Mouse (Mus musculus): Measurements from ENCODE around the gene Zfp213.

Gene Zfp213

GRCm38 (mm10) chr17:23572059-23572458, 8.0 kb upstream of the Zfp213 start:
- DNase-seq (ENCODE audit: low spot score in 2 of 2) = no peak

GRCm38 (mm10) chr17:23571084-23571483, 7.0 kb upstream of the Zfp213 start:
- DNase-seq (ENCODE audit: low spot score in 2 of 2) = peak in 1 of 2 experiments; percentile 28

DNA sequence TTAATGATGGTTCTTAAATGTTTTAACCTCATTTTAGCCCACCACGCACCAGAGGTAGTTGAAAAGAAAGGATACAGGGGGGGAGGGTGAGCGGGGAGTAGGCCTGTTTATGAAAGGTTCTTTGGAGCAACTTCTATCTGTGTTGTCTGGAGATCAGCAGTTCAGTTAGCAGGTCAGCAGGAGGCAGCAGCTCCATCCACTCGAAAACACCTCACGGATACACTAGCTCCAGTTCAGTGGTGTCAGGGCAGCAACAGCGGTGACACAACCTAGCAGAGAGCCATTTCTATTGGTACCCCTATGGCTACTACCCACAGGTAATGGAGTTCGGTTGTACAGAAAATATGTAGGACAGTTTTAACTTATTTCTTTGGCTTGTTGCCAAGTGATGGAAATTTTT, 6.0 kb upstream of the Zfp213 start:
- no peak for DNase-seq (ENCODE audit: low spot score in 2 of 2)

GRCm38 (mm10) chr17:23568370-23568769, 4.3 kb upstream of the Zfp213 start:
- DNase-seq (ENCODE audit: low spot score in 2 of 2) = no peak

DNA sequence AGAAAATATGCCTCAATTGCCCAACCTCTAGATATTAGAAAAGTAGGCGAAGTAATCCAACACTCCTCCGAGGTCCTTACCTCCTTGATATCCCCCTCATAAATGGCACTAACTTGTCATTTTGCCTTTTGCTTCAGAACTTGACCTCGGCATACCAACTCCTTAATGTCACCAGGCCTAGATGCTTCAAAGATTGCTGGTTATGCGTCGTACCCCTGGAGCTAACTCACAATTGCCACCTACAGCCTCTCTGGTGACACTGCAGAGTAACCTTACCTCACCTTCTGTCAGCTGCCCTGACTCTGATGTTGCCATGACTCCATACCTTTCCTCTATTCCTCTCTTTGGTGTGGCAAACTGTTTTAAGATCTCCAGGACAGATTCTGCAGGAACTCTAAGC, 2.7 kb upstream of the Zfp213 start:
- DNase-seq (ENCODE audit: low spot score in 2 of 2) = no peak

DNA sequence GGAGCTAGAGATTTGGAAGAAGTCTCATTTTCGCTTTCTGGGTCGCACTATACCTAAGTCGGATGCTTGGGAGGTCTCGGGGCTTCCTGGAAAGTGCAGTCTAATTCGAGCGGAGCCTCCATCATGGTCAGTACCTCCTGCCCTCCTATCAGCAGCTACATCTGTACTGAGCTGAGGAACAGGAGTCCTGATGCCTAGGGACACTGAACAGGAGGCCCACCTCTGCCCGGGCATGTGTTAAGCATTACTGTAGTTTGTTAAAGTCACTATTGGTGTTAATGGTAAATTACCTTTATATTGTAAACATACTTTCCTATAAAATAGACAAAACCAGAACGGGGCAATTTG, 304 bp upstream of the Zfp213 start:
- no peak for DNase-seq (ENCODE audit: low spot score in 2 of 2)

DNA sequence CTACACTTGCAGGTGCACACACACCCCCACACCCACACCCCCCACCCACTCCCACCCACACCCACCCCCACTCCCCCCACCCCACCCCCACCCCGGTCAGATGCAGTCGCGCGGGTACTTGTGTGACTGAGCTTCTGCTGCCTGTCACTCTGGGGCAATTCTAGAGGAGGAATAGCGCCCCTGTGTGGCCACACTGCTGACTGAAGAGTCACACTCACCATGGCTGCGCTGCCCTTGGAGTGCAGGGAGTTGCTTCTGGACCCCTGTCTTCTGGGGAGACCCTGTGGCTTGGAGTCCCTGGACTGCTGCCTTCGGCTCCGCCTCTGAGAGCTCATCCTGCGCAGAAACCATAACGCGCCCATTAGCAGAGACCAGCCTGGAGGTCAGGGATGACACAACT, 4.3 kb downstream of the Zfp213 start:
- peak; percentile 53 to 57 for DNase-seq (ENCODE audit: low spot score in 2 of 2)

GRCm38 (mm10) chr17:23555243-23555916, 8.7 kb downstream of the Zfp213 start:
- DNase-seq (ENCODE audit: low spot score in 2 of 2) = no peak

GRCm38 (mm10) chr17:23554321-23554720, 9.7 kb downstream of the Zfp213 start:
- DNase-seq (ENCODE audit: low spot score in 2 of 2) = no peak

GRCm38 (mm10) chr17:23553634-23554120, 10.4 kb downstream of the Zfp213 start:
- no peak for DNase-seq (ENCODE audit: low spot score in 2 of 2)

DNA sequence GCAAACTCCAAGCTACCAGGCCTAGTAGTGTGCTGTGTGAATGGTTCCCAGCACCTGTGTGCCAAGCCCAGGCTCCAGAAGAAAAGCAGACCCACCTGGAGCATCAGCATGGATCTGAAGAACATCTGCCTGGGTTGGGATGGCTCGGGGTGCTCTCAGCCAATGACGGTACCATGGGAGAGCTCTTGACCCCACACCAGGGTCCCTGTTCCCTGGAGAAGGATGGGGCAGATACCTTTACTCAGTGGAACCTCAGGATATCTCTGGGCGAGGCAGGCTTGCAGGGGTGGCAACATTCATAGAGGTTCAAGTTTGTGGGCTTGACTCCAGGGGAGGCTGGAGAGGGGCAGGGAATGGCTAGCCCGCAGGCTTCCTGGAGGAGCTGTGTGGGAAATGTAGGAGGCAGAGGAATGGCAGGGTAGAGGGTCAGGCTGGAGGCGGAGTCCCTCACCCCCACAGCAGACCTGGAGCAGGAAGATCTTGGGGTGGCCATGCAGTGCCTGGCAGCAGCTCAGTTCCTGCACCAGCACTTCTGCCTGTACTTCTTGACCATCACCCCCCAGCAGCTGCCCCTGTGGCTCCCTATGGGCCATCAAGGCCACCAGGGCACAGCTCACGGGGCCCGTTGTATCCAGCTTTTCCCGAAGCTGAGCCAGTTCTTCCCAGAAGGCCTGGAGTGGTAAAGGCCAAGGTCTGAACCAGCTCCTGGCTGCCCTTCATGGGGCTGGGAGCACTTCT, 11.0 kb downstream of the Zfp213 start:
- no peak for DNase-seq (ENCODE audit: low spot score in 2 of 2)

GRCm38 (mm10) chr17:23551963-23552362, 12.1 kb downstream of the Zfp213 start:
- DNase-seq (ENCODE audit: low spot score in 2 of 2) = no peak

- no peak for DNase-seq (ENCODE audit: low spot score in 2 of 2)
Measured at GRCm38 (mm10) chr17:23551416-23551815, 12.6 kb downstream of the Zfp213 start.

DNA sequence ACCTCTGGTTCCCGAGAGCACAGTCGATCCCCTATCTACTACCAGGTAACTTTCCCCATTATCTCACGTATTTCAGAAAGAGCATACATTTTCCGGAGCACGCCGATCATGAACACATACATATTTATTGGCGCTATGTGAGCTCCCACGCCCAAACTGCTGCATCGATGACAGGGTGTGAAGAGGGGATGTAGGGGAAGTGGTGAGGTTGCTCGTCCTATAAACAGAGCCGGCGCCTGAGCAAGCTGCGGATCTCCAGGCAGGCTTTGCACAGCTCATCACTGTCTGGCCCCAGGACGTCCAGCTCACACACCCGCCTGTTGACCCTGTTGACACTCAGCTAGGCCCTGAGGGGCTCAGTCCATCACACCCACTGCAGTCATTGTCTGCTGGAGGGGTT, 13.2 kb downstream of the Zfp213 start:
- no peak for DNase-seq (ENCODE audit: low spot score in 2 of 2)

DNA sequence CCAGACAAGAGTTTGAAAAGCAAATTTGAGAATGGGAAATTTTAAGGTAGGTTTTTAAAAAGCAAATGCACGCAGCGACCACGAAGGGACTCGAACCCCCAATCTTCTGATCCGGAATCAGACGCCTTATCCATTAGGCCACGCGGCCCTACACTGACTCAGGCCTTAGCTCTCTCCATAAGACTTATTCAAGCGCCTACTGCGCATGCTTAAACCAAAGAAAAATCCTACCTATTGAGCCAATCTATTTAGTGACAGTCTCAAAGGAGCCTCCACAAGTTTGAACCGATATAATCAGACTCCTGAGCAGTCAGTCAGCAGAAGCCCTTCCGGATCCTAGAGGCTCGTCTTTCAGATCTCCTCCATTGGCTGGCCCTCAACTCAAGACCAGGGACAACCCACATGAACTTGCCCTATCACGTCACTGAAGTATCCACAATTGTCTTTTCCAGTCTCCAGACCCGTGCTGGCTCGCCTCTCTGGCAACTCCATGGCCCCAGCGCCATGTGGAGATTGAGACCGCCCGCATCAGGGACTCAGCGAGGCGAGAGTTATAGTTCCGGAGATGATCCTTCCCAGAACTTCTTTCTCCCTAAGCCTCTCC, 13.7 kb downstream of the Zfp213 start:
- DNase-seq (ENCODE audit: low spot score in 2 of 2) = peak; percentile 100

GRCm38 (mm10) chr17:23549441-23549840, 14.6 kb downstream of the Zfp213 start:
- peak in 1 of 2 experiments; percentile 42 for DNase-seq (ENCODE audit: low spot score in 2 of 2)

GRCm38 (mm10) chr17:23548615-23549014, 15.4 kb downstream of the Zfp213 start:
- DNase-seq (ENCODE audit: low spot score in 2 of 2) = peak; percentile 95 to 98

GRCm38 (mm10) chr17:23547681-23548443, 16.2 kb downstream of the Zfp213 start:
- peak in 1 of 2 experiments; percentile 1 for DNase-seq (ENCODE audit: low spot score in 2 of 2)

- DNase-seq (ENCODE audit: low spot score in 2 of 2) = peak; percentile 95 to 98
Measured at GRCm38 (mm10) chr17:23546702-23547505, 17.1 kb downstream of the Zfp213 start.

GRCm38 (mm10) chr17:23546333-23546701, 17.7 kb downstream of the Zfp213 start:
- peak; percentile 82 to 89 for DNase-seq (ENCODE audit: low spot score in 2 of 2)

GRCm38 (mm10) chr17:23545841-23546240, 18.2 kb downstream of the Zfp213 start:
- DNase-seq (ENCODE audit: low spot score in 2 of 2) = no peak
